19 mouse cellular contexts compared by ENCODE assay signal in the genomic region with DNA sequence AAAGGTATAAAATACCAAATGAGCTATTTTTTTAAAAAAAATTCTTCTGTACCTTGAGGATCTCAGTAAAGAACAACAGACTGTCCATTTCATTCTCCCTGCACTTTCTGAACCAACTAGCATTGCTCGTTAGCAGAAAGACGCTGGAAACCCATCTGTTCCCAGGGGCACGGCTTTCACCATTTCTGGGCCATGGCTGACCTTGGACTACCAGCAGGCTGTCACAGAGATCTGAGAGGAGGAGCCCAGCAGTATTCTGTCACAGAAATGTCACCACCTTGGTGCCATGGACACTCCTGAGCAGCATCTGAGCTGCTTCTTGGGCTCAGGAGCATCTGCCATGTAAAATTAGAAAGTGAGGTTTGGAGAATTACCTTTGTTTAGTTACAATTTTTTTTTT.
"Had no signal": no experiment of that assay in that cellular context is flagged by ENCODE, and none has a peak within 500 bp of the region (broad histone marks: within the 10 kb centered on the region; RNA-seq: fewer than 3 reads in every experiment).

No protein-coding gene starts in this region.

- H3K4me1 ChIP-seq: limb, embryonic 10.5 days; liver, embryonic 12.5 days; liver, embryonic 15.5 days; midbrain, embryonic 10.5 days; stomach, embryonic 15.5 days had no signal

- DNase-seq: kidney, adult 8-10 months; kidney, postnatal 14 days; kidney, postnatal 4 days; liver; lung, adult 18-20 months; lung, postnatal 10 days; lung, postnatal 36 days; midbrain, embryonic 14.5 days; right cerebral cortex, postnatal 25 days; spleen, adult 18-20 months; thymus, postnatal 25 days had no signal

- H3K27me3 ChIP-seq: limb, embryonic 13.5 days; liver, embryonic 12.5 days; liver, embryonic 15.5 days; lung, embryonic 15.5 days; stomach, embryonic 15.5 days had no signal

- H3K4me2 ChIP-seq: limb, embryonic 13.5 days; liver, embryonic 12.5 days; liver, embryonic 15.5 days; lung, embryonic 15.5 days; stomach, embryonic 15.5 days had no signal

- H3K27ac ChIP-seq: limb, embryonic 10.5 days; limb, embryonic 13.5 days; liver, embryonic 12.5 days; liver, embryonic 15.5 days; midbrain, embryonic 10.5 days; stomach, embryonic 15.5 days had no signal

- ATAC-seq: liver, embryonic 12.5 days had no signal

- H3K9me3 ChIP-seq: limb, embryonic 10.5 days; limb, embryonic 13.5 days; liver, embryonic 12.5 days; liver, embryonic 15.5 days; lung, embryonic 15.5 days; megakaryocyte, embryonic 14.5 days; midbrain, embryonic 10.5 days; stomach, embryonic 15.5 days had no signal

- H3K9ac ChIP-seq: limb, embryonic 13.5 days; liver, embryonic 12.5 days; liver, embryonic 15.5 days; lung, embryonic 15.5 days; stomach, embryonic 15.5 days had no signal

- H3K4me3 ChIP-seq: limb, embryonic 10.5 days; limb, embryonic 13.5 days; liver, embryonic 12.5 days; liver, embryonic 15.5 days; lung, embryonic 15.5 days; megakaryocyte, embryonic 14.5 days; midbrain, embryonic 10.5 days; stomach, embryonic 15.5 days had no signal
